Mouse (Mus musculus) left cerebral cortex, postnatal 25 days (tissue): ENCODE data around the gene Mroh2a. TPM values are rescaled to one million over a fixed set of nuclear protein-coding genes. Genes with fewer than 3 reads are reported as not detected.

Experiments used
- DNase-seq, 2 experiments: peaks; one replicate each; pipeline ENCODE4 v3.0.0; 2022; ENCODE audit warnings: low spot score in 2 of 2, mixed read lengths in 1 of 2
- intact Hi-C: fragments of 180-260 bp; cut with DNase I; formaldehyde crosslinking; loops from one replicate; pipeline ENCODE4 v1.15.1; 2025
- total RNA-seq, 2 experiments: library from RNA; stranded (reverse); gene quantifications; 2 replicates each; pipeline ENCODE4 v1.2.3; 2021

Mroh2a gene
- total RNA-seq, 2 experiments from 2014 or later, result 0.07 TPM; not detected in 1

DNA sequence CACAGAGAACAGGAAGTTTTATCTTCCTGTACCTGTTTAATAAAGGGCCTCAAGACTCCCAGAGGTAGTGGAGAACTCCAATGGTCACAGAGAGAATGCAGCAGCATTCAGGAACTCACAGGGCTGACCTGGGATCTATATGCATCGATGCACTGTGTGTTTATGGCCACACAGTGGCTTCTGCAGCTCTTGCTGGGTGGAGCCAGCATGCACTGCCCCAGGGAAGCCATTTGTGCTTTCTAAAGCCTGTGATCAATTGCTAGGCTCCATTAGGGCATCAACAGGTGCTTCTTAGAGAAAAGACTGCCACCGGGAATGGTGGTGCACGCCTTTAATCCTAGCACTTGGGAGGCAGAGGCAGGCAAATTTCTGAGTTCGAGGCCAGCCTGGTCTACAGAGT lies 46.1 kb downstream of the Mroh2a start:
- intact Hi-C loops, result loop anchor here (10.0 kb wide), 1 partner anchor 948 kb away; the partner anchor contains the start of gene Gigyf2
- DNase-seq, result no peak

DNA sequence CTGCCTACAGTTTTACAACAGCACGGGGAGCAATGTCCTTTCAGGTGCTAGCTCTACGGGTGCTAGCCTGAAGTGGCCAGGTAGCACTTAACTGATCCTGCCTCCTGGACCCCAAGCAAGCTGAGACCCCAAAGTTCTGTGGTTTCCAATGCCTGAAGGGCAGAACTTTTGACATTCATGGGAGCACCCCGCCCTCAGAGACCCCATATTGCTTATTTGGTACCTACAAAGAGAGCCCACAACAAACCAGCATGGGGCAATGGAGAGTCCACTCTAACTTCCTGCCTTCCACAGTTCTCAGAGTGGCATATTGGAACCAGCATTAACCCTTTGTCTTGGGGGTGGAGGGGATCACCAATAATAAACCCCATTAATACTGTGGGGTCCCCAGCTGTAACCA lies 46.5 kb downstream of the Mroh2a start:
- intact Hi-C loops, result loop anchor here (10.0 kb wide), 1 partner anchor 949 kb away; the partner anchor contains the start of gene Gigyf2
- peak in 1 of 2 experiments; percentile 9 for DNase-seq

DNA sequence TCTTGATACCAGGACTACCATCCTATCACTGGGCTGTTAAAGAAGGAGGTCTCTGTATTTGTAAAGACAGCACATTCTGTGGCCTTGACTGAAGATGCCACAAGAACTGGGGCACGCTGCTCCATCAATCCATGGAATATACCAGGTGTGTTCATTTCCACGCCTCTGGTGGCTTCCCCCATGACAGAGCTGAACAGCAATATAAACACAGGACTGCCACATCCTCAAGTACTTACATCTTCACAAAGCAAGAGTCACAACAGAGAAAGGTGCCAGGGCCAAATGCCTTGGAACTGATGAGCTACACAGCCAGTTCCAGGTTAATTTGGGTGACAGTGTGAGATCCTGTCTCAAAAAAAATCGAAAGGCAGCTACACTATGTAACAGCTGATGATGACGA lies 47.0 kb downstream of the Mroh2a start:
- intact Hi-C loops, result loop anchor here (10.0 kb wide), 1 partner anchor 949 kb away; the partner anchor contains the start of gene Gigyf2
- DNase-seq, result peak in 1 of 2 experiments; percentile 5

DNA sequence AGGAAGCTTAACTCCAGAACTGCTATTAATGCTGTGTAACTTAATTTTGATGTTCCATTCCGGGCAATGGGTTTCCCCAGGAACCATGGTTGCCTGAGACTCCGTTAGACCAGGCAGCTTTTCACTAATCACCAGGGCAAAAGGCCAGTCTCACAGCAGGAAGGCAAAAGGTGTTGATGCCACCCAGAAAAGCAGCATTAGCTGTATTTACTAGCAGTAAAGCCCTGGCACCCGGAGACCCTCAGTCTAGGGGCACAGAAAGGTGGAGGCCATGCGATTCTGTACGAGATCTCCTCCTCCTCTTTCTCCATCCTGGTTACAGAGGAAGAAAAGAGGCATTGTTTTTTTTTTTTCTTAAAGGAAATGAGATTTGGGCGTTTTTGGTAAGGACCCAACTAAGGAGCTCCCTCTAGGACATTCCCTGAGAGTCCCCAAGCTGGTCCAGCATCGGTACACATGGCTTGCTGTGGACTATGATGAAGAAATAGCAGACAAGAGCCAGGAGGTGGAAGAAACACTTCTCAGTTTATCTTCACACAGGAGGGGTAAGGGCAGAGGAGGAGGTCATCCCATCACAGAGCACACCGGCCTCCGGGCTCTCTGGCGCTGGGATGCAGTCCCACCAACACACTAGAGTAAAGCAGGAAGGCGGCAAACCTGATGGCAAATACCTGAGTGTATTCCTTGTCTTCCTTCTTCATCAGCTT lies 47.7 kb downstream of the Mroh2a start:
- intact Hi-C loops, result loop anchor here (10.0 kb wide), 1 partner anchor 950 kb away; the partner anchor contains the start of gene Gigyf2

GRCm38 (mm10) chr1:88275078-88275680 lies 48.4 kb downstream of the Mroh2a start:
- no peak for DNase-seq
- intact Hi-C loops, result loop anchor here (10.0 kb wide), 1 partner anchor 950 kb away; the partner anchor contains the start of gene Gigyf2

More for the DNA sequence above, 47.7 kb downstream of the Mroh2a start:
- DNase-seq, result no peak

DNA sequence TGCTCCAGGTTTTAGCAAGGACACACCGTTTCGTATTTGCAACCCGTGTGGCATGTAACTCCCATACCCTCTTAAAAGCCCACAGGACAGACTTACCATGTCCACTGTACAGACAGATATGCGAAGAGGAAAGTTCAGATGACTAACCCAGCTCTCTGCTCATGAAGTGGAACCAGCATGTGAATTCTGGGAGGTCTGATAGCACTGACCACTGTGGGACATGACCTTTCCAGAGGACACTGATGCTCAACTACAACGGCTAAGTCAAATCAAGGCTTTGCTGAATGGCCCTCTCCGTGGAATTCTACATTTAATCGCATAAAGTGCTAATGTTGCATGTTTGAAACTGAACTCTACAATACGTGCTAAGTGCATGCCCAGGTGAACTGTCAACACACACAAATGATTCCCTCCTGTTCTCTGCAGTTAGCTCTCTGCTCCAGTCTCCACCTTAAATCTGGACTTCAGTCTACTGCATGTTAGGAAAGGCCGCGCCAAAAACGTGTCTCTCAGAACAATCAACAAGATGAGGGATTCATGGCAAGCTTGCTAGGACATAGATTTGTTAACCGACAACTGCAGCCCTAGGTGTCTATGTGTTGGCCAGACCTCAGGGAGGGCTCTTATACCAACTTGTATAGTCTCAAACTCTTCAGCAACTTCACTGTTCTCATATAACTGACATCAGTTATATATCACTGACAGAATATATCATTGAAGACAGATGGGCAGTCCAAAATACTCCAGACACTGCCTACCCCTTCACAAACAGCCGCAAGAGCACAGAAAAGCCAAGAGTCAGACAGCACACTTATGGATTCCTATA lies 49.1 kb downstream of the Mroh2a start:
- DNase-seq, result peak; percentile 16 to 18
- intact Hi-C loops, result loop anchor here (10.0 kb wide), 1 partner anchor 951 kb away; the partner anchor contains the start of gene Gigyf2

GRCm38 (mm10) chr1:88276524-88277097 lies 49.8 kb downstream of the Mroh2a start:
- no peak for DNase-seq
- intact Hi-C loops, result loop anchor here (10.0 kb wide), 1 partner anchor 952 kb away; the partner anchor contains the start of gene Gigyf2

- intact Hi-C loops, result loop anchor here (10.0 kb wide), 1 partner anchor 952 kb away; the partner anchor contains the start of gene Gigyf2
- peak; percentile 100 for DNase-seq
These were observed 50.5 kb downstream of the Mroh2a start, which contains the start of the genes Hjurp and Trpm8 for GRCm38 (mm10) chr1:88277098-88277817. Gene Hjurp (minus strand): TSS chr1:88277633. Gene Trpm8 (plus strand): TSS chr1:88277661.

DNA sequence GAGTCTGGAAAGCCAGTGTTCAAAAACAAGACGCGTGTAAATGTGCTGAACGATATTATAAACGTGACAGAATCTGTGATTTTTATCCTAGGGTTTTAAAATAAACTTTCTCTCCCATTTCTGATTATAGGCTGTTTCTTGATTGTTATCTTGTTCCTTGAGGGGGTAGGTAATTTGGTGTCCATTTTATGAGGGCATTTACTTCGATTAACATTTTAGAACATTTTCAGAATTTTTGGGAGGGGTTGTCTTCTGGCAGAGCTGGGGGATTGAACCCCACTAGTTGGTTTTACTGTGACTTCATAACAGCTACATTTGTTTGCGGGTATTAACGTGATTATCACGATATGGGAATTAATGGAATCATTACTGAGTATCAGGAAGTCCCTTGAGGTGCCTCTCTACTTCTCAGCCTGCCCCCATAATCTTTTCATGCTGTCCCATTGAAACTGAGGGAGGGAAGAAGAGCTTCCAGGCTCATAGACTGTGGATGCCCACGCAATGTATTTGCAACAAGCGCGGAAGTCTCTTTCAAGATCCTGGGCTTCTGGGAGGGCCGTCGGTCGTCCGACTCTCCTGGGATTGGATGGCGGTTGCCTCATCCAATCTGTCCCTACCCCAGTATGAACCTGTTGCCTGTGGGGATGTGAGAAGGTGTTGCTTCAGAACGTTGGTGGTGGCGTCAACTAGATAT lies 51.2 kb downstream of the Mroh2a start:
- DNase-seq, result no peak
- intact Hi-C loops, result loop anchor here (10.0 kb wide), 1 partner anchor 953 kb away; the partner anchor contains the start of gene Gigyf2

- peak in 1 of 2 experiments; percentile 10 for DNase-seq
- intact Hi-C loops, result loop anchor here (10.0 kb wide), 1 partner anchor 955 kb away; the partner anchor contains the start of gene Gigyf2
These were observed 52.6 kb downstream of the Mroh2a start for GRCm38 (mm10) chr1:88279111-88280005.

- DNase-seq, result peak in 1 of 2 experiments; percentile 4
- intact Hi-C loops, result no loop called here
These were observed 53.4 kb downstream of the Mroh2a start for GRCm38 (mm10) chr1:88280006-88280690.

DNA sequence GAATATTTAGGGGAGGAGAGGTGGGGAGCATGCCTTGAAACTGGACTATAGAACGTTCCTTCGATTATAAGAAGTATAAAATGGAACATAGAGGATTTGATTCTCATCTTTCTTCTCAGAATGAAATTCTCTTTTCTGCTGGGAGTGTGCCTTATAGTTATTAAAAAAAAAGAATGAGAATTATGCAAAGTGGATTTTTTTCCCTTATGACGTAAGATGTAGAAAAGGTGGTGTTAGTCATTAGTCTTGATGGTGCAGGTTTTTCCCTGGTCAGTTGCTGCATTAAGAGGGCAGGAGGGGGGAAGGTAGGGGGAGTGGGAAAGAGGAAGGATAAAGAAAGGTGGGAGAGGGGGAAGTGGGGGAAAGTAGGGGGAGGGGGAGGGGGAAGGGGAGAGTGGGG lies 55.5 kb downstream of the Mroh2a start:
- no peak for DNase-seq
- intact Hi-C loops, result no loop called here

DNA sequence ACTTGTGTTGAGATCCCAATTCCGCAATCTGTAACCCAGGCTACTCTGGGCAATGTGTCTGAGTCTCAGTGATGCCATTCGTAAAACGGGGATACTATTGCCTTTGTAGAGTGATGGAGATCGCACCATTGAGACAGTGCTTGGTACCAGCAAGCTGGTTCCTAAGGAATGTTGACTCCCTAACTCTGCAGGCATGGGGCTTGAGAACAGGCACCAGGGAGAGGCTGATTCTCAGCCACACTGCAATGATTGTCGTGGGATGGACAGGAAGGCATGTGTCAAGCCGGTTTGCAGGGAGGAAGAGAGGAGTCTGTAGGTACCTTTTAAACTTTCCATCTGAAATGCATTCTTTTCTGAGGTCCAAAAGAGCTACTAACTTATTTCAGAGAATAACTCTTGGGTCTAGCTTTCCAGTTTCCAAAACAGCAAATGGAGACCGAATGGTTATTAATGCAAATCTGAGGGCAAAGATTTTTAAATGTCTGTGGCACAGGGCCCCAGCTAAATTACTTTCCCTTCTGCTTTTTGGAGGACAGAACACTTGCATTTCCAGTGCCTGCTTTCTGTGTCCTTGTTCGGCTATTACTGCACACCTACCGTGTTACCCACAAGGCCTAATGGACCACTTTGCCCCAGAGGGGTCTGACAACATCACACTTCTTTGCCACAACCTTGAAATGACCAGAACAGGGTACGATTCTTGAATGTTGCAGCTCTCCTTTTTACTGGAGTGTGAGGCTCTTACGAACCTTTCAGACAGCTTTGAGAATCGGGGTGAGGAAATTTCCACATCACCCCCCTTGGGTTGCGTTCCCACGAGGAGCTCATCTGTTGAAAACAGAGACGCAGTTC lies 56.8 kb downstream of the Mroh2a start:
- intact Hi-C loops, result no loop called here
- no peak for DNase-seq

GRCm38 (mm10) chr1:88284228-88284945 lies 57.6 kb downstream of the Mroh2a start:
- intact Hi-C loops, result no loop called here
- DNase-seq, result no peak

DNA sequence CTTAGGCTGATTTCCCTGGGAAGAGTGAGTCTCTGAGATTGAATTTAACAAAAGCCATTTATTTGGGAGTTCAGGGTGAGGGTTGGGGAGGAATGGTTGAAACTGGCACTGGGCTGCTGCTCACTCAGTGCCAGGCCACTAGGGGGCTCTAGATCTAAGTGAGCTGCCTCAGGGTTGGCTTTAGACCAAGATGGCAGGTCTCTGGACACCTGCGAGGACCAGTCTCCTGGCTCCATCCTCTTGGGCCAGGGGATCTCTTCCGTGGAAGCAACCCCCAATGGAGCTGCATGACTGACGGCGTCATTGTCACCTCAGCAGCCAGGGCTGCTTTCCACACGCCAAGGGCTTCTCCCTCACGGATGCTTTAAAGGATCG lies 58.1 kb downstream of the Mroh2a start:
- intact Hi-C loops, result no loop called here
- DNase-seq, result no peak
